Mouse (Mus musculus) hindbrain, embryonic 13.5 days (tissue): ENCODE measurements around the gene Fam124b. TPM values are rescaled to one million over a fixed set of nuclear protein-coding genes. Genes with fewer than 3 reads are reported as not detected.

Source experiments
- ATAC-seq: fragments of 200-750 bp; cut with Nextera tagmentation; 2 replicates; pipeline ENCODE4 v1.8.0; 2017; ENCODE audit warnings: moderate TSS enrichment; ENCODE audit not compliant: low FRiP score
- H3K27ac ChIP-seq: fragments of 300-500 bp; sonication (generic); 2 replicates; pipeline ENCODE4 v1.5.1; 2015; ENCODE audit warnings: inconsistent platforms, mild to moderate bottlenecking, moderate library complexity
- H3K27me3 ChIP-seq: fragments of 300-500 bp; sonication (generic); 2 replicates; pipeline ENCODE4 v1.6.1; 2015; ENCODE audit warnings: mild to moderate bottlenecking, inconsistent platforms
- H3K36me3 ChIP-seq: fragments of 300-500 bp; sonication (generic); 2 replicates; pipeline ENCODE4 v1.6.1; 2015; ENCODE audit warnings: mild to moderate bottlenecking, inconsistent platforms
- H3K4me1 ChIP-seq: fragments of 300-500 bp; sonication (generic); replicated peaks from 2 replicates; pipeline ENCODE4 v1.6.1; 2015; ENCODE audit warnings: inconsistent platforms
- H3K4me2 ChIP-seq: fragments of 300-500 bp; sonication (generic); 2 replicates; pipeline ENCODE4 v1.6.1; 2015; ENCODE audit warnings: inconsistent platforms, mild to moderate bottlenecking, moderate library complexity
- H3K4me3 ChIP-seq: fragments of 300-500 bp; sonication (generic); 2 replicates; pipeline ENCODE4 v1.5.1; 2015; ENCODE audit warnings: mild to moderate bottlenecking, inconsistent platforms
- H3K9ac ChIP-seq: fragments of 300-500 bp; sonication (generic); 2 replicates; pipeline ENCODE4 v1.6.1; 2015; ENCODE audit warnings: mild to moderate bottlenecking, inconsistent platforms
- H3K9me3 ChIP-seq: fragments of 300-500 bp; sonication (generic); 2 replicates; pipeline ENCODE4 v1.6.1; 2016; ENCODE audit warnings: inconsistent platforms
- WGBS: fragments of 180-500 bp; shearing (Covaris S2); methylation state at CpG from one replicate; pipeline ENCODE4 v1.1.7; 2015; 5-methylcytosine and 5-hydroxymethylcytosine counted together
- polyA plus RNA-seq: library from polyadenylated mRNA; unstranded; fragments of >200 nt; fragmentation: Nextera tagmentation; extraction: Ambion mirVana; gene quantifications from 2 replicates; pipeline ENCODE4 v1.2.1, GENCODE M21; 2015

Fam124b gene
- 0.54 and 0.64 TPM in 2 replicates for polyA plus RNA-seq

- ATAC-seq: peak; percentile 75
- Histone ChIP-seq H3K9me3 (no peaks in the 10 kb centered on the region), H3K27ac (no peak within 1 kb of the TSS), H3K36me3 (no peaks in the 10 kb centered on the region), H3K27me3 (no peaks in the 10 kb centered on the region), H3K4me2 (no peak within 1 kb of the TSS), H3K4me1 (peaks cover 7% of the 10 kb centered on the region; the same call in 1 of the 2 replicates), H3K4me3 (no peak within 1 kb of the TSS), H3K9ac (no peak within 1 kb of the TSS)
- WGBS: 79% methylated on average over 6 of the region's 6 CpGs
Observed at GRCm38 (mm10) chr1:80218268-80218667, at the start of gene Fam124b. Gene Fam124b, minus strand, starts transcription at chr1:80218473.

GRCm38 (mm10) chr1:80260443-80260842 is 42.2 kb upstream of the Fam124b start:
- H3K4me3 ChIP-seq: no peak overlapping the region
- H3K36me3 ChIP-seq: 0 out of 2 replicates have a peak, but pooled peaks cover 4% of the 10 kb centered on the region
- H3K4me1 ChIP-seq: no peaks in the 10 kb centered on the region
- H3K9me3 ChIP-seq: no peaks in the 10 kb centered on the region
- H3K27me3 ChIP-seq: no peaks in the 10 kb centered on the region
- no peak for ATAC-seq
- no peak overlapping the region for H3K9ac ChIP-seq
- H3K4me2 ChIP-seq: no peak overlapping the region
- no peak overlapping the region for H3K27ac ChIP-seq
- 44% methylated on average over 1 of the region's 1 CpGs for WGBS

GRCm38 (mm10) chr1:80258632-80259031 is 40.4 kb upstream of the Fam124b start:
- Histone ChIP-seq H3K9ac (no peak overlapping the region), H3K27ac (no peak overlapping the region), H3K9me3 (no peaks in the 10 kb centered on the region), H3K4me2 (no peak overlapping the region), H3K4me1 (no peaks in the 10 kb centered on the region), H3K4me3 (no peak overlapping the region), H3K27me3 (no peaks in the 10 kb centered on the region), H3K36me3 (no peaks in the 10 kb centered on the region)
- peak; percentile 57; the same call in 1 of the 2 replicates for ATAC-seq
- WGBS: 63% methylated on average over 4 of the region's 4 CpGs

- Histone ChIP-seq H3K27me3 (no peaks in the 10 kb centered on the region), H3K9ac (no peak overlapping the region), H3K4me2 (no peak overlapping the region), H3K27ac (no peak overlapping the region), H3K36me3 (no peaks in the 10 kb centered on the region), H3K4me1 (no peaks in the 10 kb centered on the region), H3K9me3 (no peaks in the 10 kb centered on the region), H3K4me3 (no peak overlapping the region)
- no peak for ATAC-seq
Observed at GRCm38 (mm10) chr1:80253309-80253708, 35.0 kb upstream of the Fam124b start.

- H3K4me2 ChIP-seq: no peak overlapping the region
- 91% methylated on average over 5 of the region's 5 CpGs for WGBS
- no peaks in the 10 kb centered on the region for H3K27me3 ChIP-seq
- H3K9me3 ChIP-seq: no peaks in the 10 kb centered on the region
- ATAC-seq: no peak
- H3K36me3 ChIP-seq: no peaks in the 10 kb centered on the region
- no peak overlapping the region for H3K27ac ChIP-seq
- no peaks in the 10 kb centered on the region for H3K4me1 ChIP-seq
- no peak overlapping the region for H3K9ac ChIP-seq
- no peak overlapping the region for H3K4me3 ChIP-seq
Observed at GRCm38 (mm10) chr1:80250247-80250646, 32.0 kb upstream of the Fam124b start.

GRCm38 (mm10) chr1:80247131-80247530 is 28.9 kb upstream of the Fam124b start:
- Histone ChIP-seq H3K4me1 (no peaks in the 10 kb centered on the region), H3K4me3 (no peak overlapping the region), H3K9me3 (no peaks in the 10 kb centered on the region), H3K36me3 (no peaks in the 10 kb centered on the region), H3K27ac (no peak overlapping the region), H3K9ac (no peak overlapping the region), H3K4me2 (no peak overlapping the region), H3K27me3 (no peaks in the 10 kb centered on the region)
- ATAC-seq: no peak

GRCm38 (mm10) chr1:80244123-80244522 is 25.9 kb upstream of the Fam124b start:
- H3K36me3 ChIP-seq: no peaks in the 10 kb centered on the region
- H3K4me1 ChIP-seq: peaks cover 4% of the 10 kb centered on the region; the same call in 1 of the 2 replicates
- H3K9ac ChIP-seq: no peak overlapping the region
- H3K27ac ChIP-seq: no peak overlapping the region
- H3K27me3 ChIP-seq: no peaks in the 10 kb centered on the region
- no peak overlapping the region for H3K4me3 ChIP-seq
- H3K9me3 ChIP-seq: no peaks in the 10 kb centered on the region
- H3K4me2 ChIP-seq: no peak overlapping the region
- WGBS: 64% methylated on average over 3 of the region's 3 CpGs
- no peak for ATAC-seq

GRCm38 (mm10) chr1:80241579-80241978 is 23.3 kb upstream of the Fam124b start:
- Histone ChIP-seq H3K4me1 (peaks cover 4% of the 10 kb centered on the region; the same call in 1 of the 2 replicates), H3K4me3 (no peak overlapping the region), H3K27me3 (0 out of 2 replicates have a peak, but pooled peaks cover 6% of the 10 kb centered on the region), H3K9me3 (no peaks in the 10 kb centered on the region), H3K36me3 (no peaks in the 10 kb centered on the region), H3K9ac (no peak overlapping the region), H3K27ac (no peak overlapping the region), H3K4me2 (no peak overlapping the region)
- no peak for ATAC-seq
- WGBS: 96% methylated on average over 6 of the region's 6 CpGs

- H3K27ac ChIP-seq: no peak overlapping the region
- H3K4me1 ChIP-seq: peaks cover 4% of the 10 kb centered on the region; the same call in 1 of the 2 replicates
- WGBS: 16% methylated on average over 12 of the region's 12 CpGs
- H3K9me3 ChIP-seq: no peaks in the 10 kb centered on the region
- H3K4me3 ChIP-seq: no peak overlapping the region
- H3K36me3 ChIP-seq: no peaks in the 10 kb centered on the region
- peak; percentile 59; the same call in 1 of the 2 replicates for ATAC-seq
- no peak overlapping the region for H3K4me2 ChIP-seq
- 0 out of 2 replicates have a peak, but pooled peaks cover 6% of the 10 kb centered on the region for H3K27me3 ChIP-seq
- no peak overlapping the region for H3K9ac ChIP-seq
Observed at GRCm38 (mm10) chr1:80240017-80240660, 21.9 kb upstream of the Fam124b start.

GRCm38 (mm10) chr1:80239481-80239880 is 21.2 kb upstream of the Fam124b start:
- no peak overlapping the region for H3K27ac ChIP-seq
- no peak overlapping the region for H3K4me2 ChIP-seq
- H3K9me3 ChIP-seq: no peaks in the 10 kb centered on the region
- peaks cover 4% of the 10 kb centered on the region; the same call in 1 of the 2 replicates for H3K4me1 ChIP-seq
- ATAC-seq: no peak
- H3K9ac ChIP-seq: no peak overlapping the region
- H3K4me3 ChIP-seq: no peak overlapping the region
- H3K36me3 ChIP-seq: no peaks in the 10 kb centered on the region
- H3K27me3 ChIP-seq: 0 out of 2 replicates have a peak, but pooled peaks cover 6% of the 10 kb centered on the region
- 68% methylated on average over 11 of the region's 11 CpGs for WGBS

- no peak overlapping the region for H3K27ac ChIP-seq
- 0 out of 2 replicates have a peak, but pooled peaks cover 6% of the 10 kb centered on the region for H3K27me3 ChIP-seq
- H3K9me3 ChIP-seq: no peaks in the 10 kb centered on the region
- H3K9ac ChIP-seq: no peak overlapping the region
- no peak for ATAC-seq
- H3K36me3 ChIP-seq: no peaks in the 10 kb centered on the region
- H3K4me3 ChIP-seq: no peak overlapping the region
- peaks cover 4% of the 10 kb centered on the region; the same call in 1 of the 2 replicates for H3K4me1 ChIP-seq
- WGBS: 38% methylated on average over 11 of the region's 11 CpGs
- H3K4me2 ChIP-seq: no peak overlapping the region
Observed at GRCm38 (mm10) chr1:80236951-80237702, 18.9 kb upstream of the Fam124b start.

- Histone ChIP-seq H3K36me3 (no peaks in the 10 kb centered on the region), H3K4me3 (no peak overlapping the region), H3K4me2 (no peak overlapping the region), H3K4me1 (peaks cover 4% of the 10 kb centered on the region; the same call in 1 of the 2 replicates), H3K27me3 (0 out of 2 replicates have a peak, but pooled peaks cover 6% of the 10 kb centered on the region), H3K9me3 (no peaks in the 10 kb centered on the region), H3K27ac (no peak overlapping the region), H3K9ac (no peak overlapping the region)
- ATAC-seq: no peak
- WGBS: 4% methylated on average over 1 of the region's 1 CpGs
Observed at GRCm38 (mm10) chr1:80236126-80236525, 17.9 kb upstream of the Fam124b start.
